ENCODE assay signal across 12 mouse cellular contexts in the genomic region with DNA sequence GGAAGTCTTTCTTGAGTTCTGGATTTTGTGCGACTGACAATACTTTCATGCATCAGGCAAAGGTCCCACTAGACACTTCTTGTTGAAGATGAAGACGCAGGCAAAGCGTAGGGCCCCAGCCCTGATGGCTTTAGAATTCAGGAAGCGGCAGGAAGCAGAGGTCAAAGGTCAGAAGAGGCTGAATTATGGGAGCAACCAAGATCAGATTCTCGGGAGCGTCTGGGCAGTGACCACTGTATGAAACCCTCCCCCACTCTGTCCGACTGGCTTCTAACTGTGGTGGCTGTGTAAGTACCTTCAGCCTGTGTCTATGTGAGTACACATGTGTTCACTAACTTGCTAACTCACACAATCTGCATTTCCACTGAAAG.
DNase-seq lines count a peak whose midpoint lies in the region; ATAC-seq and TF ChIP-seq lines count a peak whose summit lies in the region.
"Had no signal": no experiment of that assay in that cellular context is flagged by ENCODE, and none has a peak within 500 bp of the region (broad histone marks: within the 10 kb centered on the region; RNA-seq: fewer than 3 reads in every experiment).

No protein-coding gene starts in this region.

- peak overlapping the region; percentile 94 for H3K27ac ChIP-seq in layer of hippocampus, adult 2 months
- peak overlapping the region; percentile 64 for H3K27ac ChIP-seq in hindbrain, embryonic 14.5 days
- H3K27ac ChIP-seq in neural tube, embryonic 14.5 days (ENCODE audit: low read depth, low read length), result no peak overlapping the region
- H3K27ac ChIP-seq: liver, embryonic 12.5 days had no signal

- no peak overlapping the region for H3K9ac ChIP-seq in hindbrain, embryonic 14.5 days
- H3K9ac ChIP-seq in neural tube, embryonic 14.5 days (replicated peaks; ENCODE audit: low read depth, low read length), result no peak overlapping the region
- H3K9ac ChIP-seq: heart, embryonic 12.5 days; liver, embryonic 12.5 days had no signal

- no peaks in the 10 kb centered on the region for H3K9me3 ChIP-seq in hindbrain, embryonic 14.5 days (ENCODE audit: control insufficient read depth, low read length)
- no peaks in the 10 kb centered on the region for H3K9me3 ChIP-seq in neural tube, embryonic 14.5 days (ENCODE audit: control insufficient read depth, low read length)
- H3K9me3 ChIP-seq: heart, embryonic 12.5 days; liver, embryonic 12.5 days had no signal

- intact Hi-C loops in heart, postnatal 36 days (cut with DNase I), result no loop called here

- TF ChIP-seq CTCF in layer of hippocampus, adult 2 months (conservative IDR thresholded peaks at IDR 0.05), result no peak

- no peaks in the 10 kb centered on the region; the same call in 1 of the 2 replicates for H3K4me1 ChIP-seq in hindbrain, embryonic 14.5 days (replicated peaks; ENCODE audit: control insufficient read depth, insufficient read depth, low read length)
- H3K4me1 ChIP-seq in neural tube, embryonic 14.5 days (ENCODE audit: control insufficient read depth, insufficient read depth, low read length), result no peaks in the 10 kb centered on the region

- H3K4me3 ChIP-seq in layer of hippocampus, adult 2 months, result no peak overlapping the region
- no peak overlapping the region for H3K4me3 ChIP-seq in hindbrain, embryonic 14.5 days (replicated peaks; ENCODE audit: low read length)
- no peak overlapping the region for H3K4me3 ChIP-seq in neural tube, embryonic 14.5 days (ENCODE audit: low read depth, low read length)
- H3K4me3 ChIP-seq: heart, embryonic 12.5 days; liver, embryonic 12.5 days had no signal

- no peaks in the 10 kb centered on the region for H3K27me3 ChIP-seq in hindbrain, embryonic 14.5 days (ENCODE audit: control insufficient read depth, insufficient read depth, low read length)
- no peaks in the 10 kb centered on the region for H3K27me3 ChIP-seq in neural tube, embryonic 14.5 days (ENCODE audit: control insufficient read depth, insufficient read depth, low read length)
- H3K27me3 ChIP-seq: CH12.LX; liver, embryonic 12.5 days had no signal

- no peak for ATAC-seq in hindbrain, embryonic 14.5 days (ENCODE audit: low FRiP score)
- 0 out of 2 replicates have a peak, but pooled peaks have one; percentile 29 for ATAC-seq in neural tube, embryonic 14.5 days (ENCODE audit: low read depth)
- ATAC-seq: liver, embryonic 12.5 days had no signal

- WGBS in hindbrain, embryonic 14.5 days, result 51% methylated on average over 7 of the region's 7 CpGs
- 48% methylated on average over 7 of the region's 7 CpGs for WGBS in neural tube, embryonic 14.5 days

- DNase-seq in layer of hippocampus, adult 2 months (ENCODE audit: low spot score in 2 of 2), result no peak
- no peak for DNase-seq in layer of hippocampus, adult 18-20 months (ENCODE audit: low spot score in 2 of 2)
- peak; percentile 74 for DNase-seq in embryo, embryonic 10.5 days (ENCODE audit: low spot score)
- no peak for DNase-seq in hindbrain, embryonic 14.5 days (ENCODE audit: low spot score)
- no peak for DNase-seq in heart, postnatal 36 days
- DNase-seq in ovary, postnatal 10 days (ENCODE audit: low spot score), result no peak
- no peak for DNase-seq in cerebellum, adult 9-10 months
- DNase-seq: cerebellum, adult 11 months had no signal

- H3K36me3 ChIP-seq in hindbrain, embryonic 14.5 days (replicated peaks; ENCODE audit: control insufficient read depth, insufficient read depth), result no peaks in the 10 kb centered on the region
- no peaks in the 10 kb centered on the region for H3K36me3 ChIP-seq in neural tube, embryonic 14.5 days (ENCODE audit: control insufficient read depth, insufficient read depth, low read length)
- H3K36me3 ChIP-seq: heart, embryonic 12.5 days; liver, embryonic 12.5 days had no signal

- no peak overlapping the region for H3K4me2 ChIP-seq in hindbrain, embryonic 14.5 days (replicated peaks)
- no peak overlapping the region for H3K4me2 ChIP-seq in neural tube, embryonic 14.5 days (ENCODE audit: low read depth, low read length)
- H3K4me2 ChIP-seq: heart, embryonic 12.5 days; liver, embryonic 12.5 days had no signal
